Mouse (Mus musculus) brain, embryonic 14.5 days (tissue): ENCODE results near the gene Pik3r5.

Experiments used
- CTCF ChIP-seq: fragments of 200-500 bp; IDR thresholded peaks from 2 replicates; pipeline ENCODE4 v1.5.1; 2012; ENCODE audit warnings: inconsistent platforms, mild to moderate bottlenecking, moderate library complexity, borderline replicate concordance; ENCODE audit not compliant: insufficient read depth, insufficient read length; ENCODE audit errors: extremely low read depth
- POLR2A ChIP-seq: fragments of 200-500 bp; IDR thresholded peaks from 2 replicates; pipeline ENCODE4 v1.6.1; 2012; ENCODE audit warnings: mild to moderate bottlenecking, inconsistent platforms, borderline replicate concordance; ENCODE audit not compliant: poor library complexity, insufficient read depth, insufficient read length, severe bottlenecking; ENCODE audit errors: extremely low read depth

DNA sequence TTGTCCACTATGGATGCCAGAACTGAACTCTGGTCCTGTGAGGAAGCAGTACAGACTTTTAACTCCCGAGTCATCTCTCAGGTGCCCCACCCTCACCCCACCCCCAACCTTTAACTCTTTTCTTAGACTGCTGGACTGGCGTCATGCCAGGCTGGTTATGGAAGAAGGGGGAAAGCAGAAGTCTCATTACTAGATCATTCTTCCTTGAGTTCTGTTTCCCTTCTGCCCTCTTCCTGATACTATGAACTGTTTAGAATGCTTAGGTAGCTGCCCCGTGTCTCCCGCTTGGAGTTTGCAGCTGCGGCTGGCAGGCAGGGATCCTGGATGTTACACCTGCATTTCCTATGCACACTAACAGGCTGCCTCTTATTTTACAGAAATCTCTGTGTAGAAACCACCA is 87.9 kb downstream of the Pik3r5 start:
- no peak for TF ChIP-seq POLR2A
- TF ChIP-seq CTCF: no peak
